Mouse (Mus musculus) testis, adult 2 months (tissue): Measurements from ENCODE around the gene 1700092M07Rik.

ENCODE experiments used
- CTCF ChIP-seq: fragments of 200-500 bp; IDR thresholded peaks from 2 replicates; pipeline ENCODE4 v1.5.1; 2012; ENCODE audit warnings: low read depth, mild to moderate bottlenecking, inconsistent platforms, low read length, moderate library complexity; ENCODE audit not compliant: control insufficient read depth, insufficient read depth, insufficient replicate concordance
- POLR2A ChIP-seq: fragments of 200-500 bp; IDR thresholded peaks from 2 replicates; pipeline ENCODE4 v1.6.1; 2012; ENCODE audit warnings: low read depth, mild to moderate bottlenecking, inconsistent platforms, low read length, moderate library complexity; ENCODE audit not compliant: control insufficient read depth

DNA sequence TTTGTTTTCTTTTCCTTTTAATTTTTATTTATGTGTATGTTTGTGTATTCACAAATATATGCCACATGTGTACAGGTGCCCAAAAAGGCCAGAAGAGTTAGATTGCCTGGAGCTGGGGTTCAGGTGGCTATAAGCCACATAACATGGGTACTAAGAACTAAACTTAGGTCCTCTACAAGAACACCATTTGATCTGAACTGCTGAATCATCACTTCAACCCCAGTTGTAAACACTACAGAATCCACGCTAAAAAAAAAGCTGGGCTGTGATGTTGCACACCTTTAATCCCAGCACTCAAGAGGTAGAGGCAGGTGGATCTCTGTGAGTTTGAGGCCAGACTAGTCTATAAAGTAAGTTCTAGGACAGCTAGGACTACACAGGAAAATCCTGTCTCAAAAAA lies 19.1 kb upstream of the 1700092M07Rik start:
- TF ChIP-seq CTCF (no peak), POLR2A (no peak)
